Mouse (Mus musculus): Measurements from ENCODE around the gene Supt5. TPM values are rescaled to one million over a fixed set of nuclear protein-coding genes. Genes with fewer than 3 reads are reported as not detected.

The Supt5 gene
- total RNA-seq, 2 experiments from 2014 or later: 53.4 to 60.9 TPM

DNA sequence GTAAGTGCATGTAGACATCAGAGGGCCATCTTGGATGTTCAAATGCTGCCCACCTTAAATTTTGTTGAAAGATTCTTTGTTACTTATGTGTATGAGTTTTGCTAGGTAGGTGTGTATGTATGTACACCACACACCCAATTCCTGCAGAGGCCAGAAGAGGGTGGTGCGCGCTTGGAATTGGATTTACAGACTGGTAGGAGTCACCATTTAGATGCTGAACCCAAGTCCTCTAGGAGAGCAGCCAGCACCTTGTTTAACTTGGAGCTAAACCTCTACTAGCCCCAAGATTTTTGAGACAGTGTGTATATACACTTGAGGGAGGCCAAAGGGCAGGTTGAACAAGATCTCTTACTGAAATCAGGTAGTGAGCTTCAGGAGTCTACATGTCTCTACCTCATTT, 14.7 kb upstream of the Supt5 start:
- DNase-seq: no peak

DNA sequence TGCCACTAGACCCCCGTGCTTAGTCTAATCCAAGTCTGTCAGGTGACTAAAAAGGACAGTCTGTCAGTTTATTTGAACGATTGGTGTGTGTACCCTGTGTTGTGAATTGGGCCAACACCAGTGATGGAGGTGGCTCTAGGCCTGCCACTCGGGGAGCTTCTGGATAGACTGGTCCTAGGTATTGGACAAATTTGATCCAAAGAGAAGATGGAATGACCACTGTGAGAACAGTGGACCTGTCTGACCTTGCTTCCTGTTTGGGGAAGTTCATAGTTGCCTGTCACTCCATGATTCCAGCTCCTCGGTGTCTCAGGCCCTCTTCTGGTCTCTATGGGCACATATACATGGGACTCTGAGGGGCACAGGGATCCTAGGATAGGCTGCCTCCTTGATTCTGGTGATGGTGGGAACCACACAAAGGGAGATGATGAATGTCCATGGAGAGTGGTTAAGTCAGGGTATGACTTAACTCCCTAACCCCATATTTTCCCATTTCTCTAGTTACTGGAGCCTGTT, 13.2 kb upstream of the Supt5 start:
- no peak for DNase-seq

DNA sequence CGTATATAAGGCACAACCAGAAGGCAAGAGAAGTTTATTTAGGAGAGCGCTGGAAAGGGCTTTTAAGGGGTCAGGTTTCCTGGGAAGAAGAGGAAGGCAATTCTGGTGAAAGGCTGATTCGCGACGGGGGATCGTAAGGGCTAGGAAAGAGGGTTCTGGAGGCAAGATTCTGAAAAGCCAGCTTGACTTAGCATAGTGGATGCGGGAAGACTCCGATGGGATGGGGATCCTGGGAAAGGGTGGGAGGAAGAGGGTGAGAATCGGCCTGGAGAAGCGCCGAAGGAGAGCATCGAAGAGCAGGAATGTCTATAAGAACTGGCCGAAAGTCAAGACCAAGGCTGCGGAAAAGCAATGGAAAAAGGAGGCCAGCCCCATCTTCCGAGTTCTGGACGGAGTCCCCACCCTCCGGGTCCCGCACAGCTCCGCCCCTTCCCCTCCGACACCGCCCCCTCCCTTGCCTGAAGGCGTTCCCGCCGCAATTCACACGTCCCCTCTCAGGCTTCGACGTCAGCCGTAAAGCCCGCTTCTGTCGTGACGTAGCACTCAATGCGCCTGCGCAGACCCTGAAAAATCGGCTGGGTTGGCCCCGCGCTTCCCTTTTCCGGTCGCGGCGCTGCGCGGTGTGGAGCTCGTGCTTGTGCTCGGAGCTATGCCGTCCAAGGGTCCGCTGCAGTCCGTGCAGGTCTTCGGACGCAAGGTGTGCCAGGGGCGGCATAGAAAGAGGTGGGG, 11.8 kb upstream of the Supt5 start, which contains the start of gene Rps16:
Gene Rps16, plus strand, starts transcription at position 498 of the 729 bp plus-strand sequence.
- peak; percentile 98 to 99 for DNase-seq

DNA sequence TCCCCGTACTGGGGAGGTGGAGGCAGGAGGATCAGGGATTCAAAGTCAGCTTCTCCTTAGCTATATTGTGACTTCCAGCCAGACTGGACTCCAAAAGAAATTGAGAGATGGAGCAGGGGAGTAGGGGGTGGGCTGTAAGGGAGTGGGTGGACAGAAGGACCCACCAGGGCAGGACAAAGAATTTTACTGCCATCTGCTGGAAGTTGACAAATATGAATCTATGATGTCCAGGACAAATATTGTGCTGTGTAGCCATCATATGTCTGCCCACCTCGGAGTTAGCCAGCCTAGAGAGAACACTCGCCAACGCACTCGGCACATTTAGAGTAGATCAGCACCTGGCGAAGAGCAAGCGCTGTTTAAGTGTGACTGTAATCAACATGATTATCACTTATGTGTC, 10.1 kb upstream of the Supt5 start:
- no peak for DNase-seq

DNA sequence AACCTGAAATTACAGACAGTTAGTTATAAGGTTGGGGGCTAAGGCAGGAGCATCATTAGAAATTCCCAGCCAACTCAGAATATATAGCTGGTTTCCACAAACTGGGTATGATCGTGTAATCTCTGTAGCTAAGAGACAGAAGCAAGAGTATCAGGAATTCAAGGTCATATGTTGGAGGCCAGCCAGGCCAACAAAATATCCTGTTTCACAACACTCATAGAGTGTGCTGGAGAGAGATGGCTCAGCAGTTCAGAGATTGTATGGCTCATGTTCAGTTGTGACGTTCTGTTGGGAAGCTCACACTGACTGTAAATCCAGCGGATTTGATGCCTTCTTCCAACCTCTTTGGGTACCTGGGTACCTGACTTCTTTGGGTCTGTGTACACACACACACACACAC, 9.2 kb upstream of the Supt5 start:
- no peak for DNase-seq

DNA sequence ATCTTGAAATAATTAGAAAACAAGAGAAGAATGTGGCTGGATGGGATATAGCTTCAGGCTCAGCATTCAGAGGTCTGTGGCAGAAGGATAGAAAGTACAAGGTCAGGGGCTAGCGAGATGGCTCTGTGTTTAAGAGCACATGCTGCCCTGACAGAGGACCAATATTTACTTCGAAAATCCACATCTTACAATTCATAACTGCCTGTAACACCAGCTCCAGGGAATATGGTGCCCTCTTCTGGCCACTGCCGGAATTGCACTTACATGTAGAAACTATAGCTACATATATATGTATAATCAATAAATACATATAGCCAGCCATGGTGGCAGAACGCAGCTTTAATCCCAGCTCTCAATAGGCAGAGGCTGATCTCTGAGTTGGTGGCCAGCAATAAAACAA, 6.1 kb upstream of the Supt5 start:
- peak in 1 of 2 experiments; percentile 83 for DNase-seq

DNA sequence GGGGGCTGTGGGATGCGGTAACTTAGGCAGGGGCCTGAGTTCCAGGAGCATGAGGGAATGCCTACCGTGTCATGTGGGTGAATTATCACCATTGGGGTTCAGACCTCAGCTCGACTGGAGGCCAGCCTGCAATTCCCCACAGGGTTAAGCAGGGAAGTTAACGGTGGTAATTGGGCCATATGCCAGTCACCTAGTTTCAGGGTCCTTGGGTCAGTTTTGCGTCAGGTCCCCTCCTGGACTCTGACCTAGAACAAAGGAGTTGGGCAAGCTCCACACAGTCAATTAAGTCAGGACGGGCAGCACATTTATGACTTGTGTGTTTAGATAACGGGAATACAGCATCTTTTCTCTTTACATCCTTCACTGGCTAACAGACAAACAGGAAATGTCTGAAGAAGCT, 2.8 kb upstream of the Supt5 start:
- no peak for DNase-seq

DNA sequence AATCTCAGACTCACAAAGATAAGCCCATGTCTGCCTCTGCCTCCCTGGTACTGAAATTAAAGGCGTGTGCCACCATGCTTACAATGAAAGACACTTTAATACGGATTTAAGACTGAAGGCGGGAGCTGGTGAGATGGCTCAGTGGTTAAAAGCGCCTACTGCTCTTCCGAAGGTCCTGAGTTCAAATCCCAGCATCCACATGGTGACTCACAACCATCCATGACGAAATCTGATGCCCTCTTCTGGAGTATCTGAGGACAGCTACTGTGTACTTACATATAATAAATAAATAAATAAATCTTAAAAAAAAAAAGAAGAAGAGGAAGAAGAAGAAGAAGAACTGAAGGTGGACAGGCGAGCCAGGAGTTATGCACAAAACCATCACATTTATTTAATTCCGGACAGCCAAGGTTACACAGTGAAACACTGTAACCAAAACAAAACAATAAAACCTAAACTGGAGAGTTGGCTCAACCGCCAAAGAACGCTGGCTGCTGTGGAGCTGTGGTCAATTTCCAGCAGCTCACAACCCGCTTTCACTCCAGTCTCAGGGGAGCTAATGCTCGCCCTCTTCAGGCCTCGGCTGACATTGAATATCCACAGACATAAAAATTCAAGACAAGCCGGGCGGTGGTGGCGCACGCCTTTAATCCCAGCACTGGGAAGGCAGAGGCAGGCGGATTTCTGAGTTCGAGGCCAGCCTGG, 819 bp upstream of the Supt5 start:
- DNase-seq: peak; percentile 77 to 79

DNA sequence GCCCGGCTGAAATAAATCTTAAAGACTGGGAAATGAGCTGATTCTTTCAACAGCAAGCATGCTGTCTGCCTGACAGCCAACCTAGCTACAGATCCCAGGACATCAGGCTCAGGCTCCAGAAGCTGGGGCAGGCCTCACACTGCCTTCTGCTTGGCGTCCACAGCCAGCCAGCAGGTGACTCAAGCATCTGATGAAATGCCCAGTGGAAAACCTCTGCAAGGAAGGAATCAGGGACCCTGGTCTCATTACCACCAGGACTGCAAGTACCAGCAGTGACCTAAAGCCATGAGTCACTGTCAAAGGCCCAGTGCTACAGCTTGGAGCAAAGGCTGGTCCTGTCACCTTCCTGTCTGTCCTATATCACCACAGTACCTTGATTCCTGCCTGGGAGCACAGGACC, 3.1 kb downstream of the Supt5 start:
- no peak for DNase-seq

DNA sequence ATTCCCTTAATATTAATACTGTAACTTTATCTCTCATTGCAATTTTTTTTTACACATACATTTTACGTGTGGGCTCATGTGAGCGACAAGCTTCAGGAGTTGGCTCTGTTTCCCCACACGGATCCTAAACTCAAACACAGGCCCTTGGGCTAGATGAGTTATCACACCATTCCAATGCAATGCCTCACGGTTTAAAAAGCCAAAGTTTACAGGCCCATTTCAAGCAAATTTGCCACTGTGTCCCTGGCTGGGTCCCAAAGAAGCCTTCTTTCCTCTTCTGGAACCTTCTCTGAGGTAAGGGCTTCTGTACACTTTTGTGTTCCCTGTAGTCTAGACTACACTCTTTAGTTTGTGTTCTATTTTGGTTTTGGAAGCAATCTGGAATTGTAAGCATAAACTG, 4.0 kb downstream of the Supt5 start:
- no peak for DNase-seq

DNA sequence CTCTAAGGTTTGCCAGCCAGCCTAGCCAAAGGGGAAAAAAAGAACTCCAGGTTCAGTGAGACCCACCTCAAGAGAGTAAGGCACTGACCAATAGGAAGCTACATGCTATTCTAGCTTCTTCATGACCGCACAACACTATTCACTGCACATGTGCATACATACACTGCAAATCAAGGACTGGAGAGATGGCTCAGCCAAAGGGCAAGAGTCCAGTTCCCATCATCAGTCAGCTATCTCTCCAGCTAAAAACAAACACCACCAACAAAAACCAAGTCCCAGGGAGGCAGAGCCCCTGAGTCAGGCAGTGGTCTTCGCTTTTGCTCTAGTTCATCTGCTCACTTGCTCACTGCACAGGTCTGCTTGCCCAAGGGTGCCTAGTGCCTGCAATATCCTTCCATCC, 10.3 kb downstream of the Supt5 start:
- no peak for DNase-seq

DNA sequence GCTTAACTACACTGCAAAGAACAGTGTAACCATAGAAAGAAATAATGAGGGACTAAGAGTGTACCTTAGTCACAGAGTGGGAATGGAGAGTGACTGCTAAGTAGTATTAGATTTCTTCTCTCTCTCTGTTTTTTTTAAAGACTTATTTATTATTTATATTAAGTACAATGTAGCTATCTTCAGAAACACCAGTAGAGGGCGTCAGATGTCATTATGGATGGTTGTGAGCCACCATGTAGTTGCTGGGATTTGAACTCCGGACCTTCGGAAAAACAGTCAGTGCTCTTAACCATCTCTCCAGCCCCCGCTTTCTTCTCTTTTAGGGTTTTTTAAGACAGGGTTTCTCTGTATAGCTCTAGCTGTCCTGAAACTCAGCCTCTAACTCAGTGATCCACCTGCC, 12.1 kb downstream of the Supt5 start:
- no peak for DNase-seq

DNA sequence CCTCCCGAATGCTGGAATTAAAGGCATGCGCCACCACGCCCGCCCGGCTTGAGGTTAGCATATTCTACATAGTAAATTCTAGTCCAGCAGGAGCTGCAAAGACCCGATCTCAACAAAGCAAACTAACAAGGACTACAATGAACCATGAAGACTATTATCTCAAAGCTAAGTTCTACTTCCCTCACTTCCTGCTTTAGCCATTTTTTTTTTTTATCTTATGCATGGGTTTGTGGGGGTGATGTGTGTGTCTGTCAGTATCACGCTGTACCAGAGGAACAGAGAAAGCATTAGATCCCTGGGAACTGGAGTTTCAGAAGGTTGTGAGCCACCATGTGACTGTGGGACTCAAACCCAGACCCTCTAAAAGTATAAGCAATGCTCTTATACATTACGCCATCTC, 13.3 kb downstream of the Supt5 start:
- no peak for DNase-seq

DNA sequence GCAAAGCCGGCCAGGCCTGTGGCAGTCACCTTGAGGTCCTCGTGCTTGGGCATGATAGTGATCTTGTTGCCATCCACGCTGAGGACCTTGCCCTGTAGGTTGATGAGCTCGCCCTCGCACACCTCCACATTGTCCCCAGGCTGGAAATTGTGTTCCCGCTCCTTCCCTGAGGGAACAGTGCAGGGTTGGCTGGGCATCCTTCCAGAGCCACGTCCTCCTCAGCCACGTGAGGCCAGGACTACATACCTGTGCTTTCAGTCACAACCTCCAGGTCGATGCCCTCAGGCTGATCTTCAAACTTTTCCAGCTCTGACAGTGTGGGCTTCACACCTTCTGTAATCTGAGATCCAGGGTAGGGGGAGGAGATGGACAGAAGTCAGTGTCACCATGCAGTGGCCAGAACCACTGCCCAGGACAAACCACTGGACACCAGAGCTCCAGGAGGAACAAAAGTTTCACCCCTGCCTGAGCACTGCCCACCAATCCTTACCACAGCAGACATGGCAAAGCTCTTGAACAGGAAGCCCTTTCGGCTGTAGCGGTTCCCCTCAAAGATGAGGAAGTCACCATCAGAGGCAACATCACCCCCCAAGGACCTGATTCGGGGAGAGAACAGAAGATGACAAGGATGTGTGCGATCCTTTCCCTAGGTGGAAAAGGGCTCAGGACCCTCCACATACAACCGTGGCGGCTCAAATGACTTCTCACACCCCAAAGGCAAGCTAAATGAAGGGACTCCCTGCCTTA, 16.4 kb downstream of the Supt5 start:
- DNase-seq: no peak

DNA sequence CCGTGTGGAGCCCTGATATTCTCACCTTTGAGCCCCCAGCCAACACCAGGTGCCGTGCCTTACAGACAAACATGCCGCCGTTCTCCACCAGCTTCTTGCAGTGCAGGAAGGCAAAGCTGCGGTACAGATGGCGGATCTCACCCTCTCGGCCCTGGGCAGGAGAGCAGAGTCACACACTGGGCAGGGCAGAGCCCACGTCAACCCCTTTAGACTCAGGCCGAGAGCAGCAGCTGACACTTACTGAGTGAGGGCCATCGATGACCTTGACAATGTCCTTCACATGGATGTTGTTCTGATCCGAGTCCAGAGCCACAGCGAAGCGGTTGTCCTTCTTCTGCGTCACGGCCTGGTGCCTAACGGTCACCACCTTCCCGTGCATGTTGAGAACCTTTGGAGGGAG, 19.8 kb downstream of the Supt5 start:
- no peak for DNase-seq

DNA sequence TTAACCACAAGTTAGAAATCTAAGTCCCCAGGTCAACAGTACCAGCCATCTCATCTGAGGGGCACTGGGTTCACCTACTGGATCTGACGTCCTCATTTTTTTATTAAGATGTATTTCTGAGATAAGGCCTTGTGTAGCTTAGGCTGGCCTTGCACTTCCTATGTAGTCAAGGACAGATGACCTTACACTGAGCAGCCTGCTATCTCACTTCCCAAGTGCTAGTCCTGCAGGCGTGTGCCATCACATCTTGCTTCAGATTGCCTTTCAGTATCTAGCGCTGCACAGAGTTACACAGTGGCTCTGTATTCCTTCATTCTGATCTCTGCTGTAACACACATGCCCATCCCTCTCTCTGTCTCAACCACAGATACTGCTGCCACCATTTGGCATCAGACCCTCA, 20.5 kb downstream of the Supt5 start:
- DNase-seq: no peak

DNA sequence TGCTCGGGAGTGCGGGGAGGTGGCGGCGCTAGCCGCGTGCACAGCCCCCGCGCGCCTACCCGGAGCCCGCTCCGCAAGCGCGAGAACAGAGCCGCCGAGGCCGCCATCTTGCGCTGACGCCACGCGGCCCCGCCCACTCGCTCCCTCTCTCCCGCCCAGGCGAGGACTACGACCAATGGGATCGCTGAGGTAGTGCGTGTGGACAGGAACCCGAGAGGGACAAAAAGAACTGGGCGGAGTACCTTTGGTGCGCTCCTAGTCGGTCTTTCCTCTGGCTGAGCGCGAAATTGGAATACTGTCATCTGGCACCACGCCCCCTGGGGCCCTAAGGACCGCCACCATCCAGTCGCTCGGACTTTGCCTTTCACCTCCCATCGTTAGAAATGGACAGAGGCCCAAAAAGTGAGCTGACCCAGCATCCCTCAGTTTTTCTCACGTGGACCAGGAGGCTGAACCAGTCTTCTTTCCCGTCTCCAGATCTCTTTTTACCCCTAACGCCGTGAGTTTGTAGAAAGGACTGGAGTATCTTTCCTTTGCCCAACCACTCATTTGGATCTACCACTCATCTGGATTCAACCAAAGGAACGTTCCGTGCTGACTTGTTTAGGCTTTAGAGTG, 26.5 kb downstream of the Supt5 start, which contains the start of gene Timm50:
Gene Timm50, minus strand, starts transcription at position 147 of the 618 bp plus-strand sequence.
- DNase-seq: peak; percentile 98 to 99

DNA sequence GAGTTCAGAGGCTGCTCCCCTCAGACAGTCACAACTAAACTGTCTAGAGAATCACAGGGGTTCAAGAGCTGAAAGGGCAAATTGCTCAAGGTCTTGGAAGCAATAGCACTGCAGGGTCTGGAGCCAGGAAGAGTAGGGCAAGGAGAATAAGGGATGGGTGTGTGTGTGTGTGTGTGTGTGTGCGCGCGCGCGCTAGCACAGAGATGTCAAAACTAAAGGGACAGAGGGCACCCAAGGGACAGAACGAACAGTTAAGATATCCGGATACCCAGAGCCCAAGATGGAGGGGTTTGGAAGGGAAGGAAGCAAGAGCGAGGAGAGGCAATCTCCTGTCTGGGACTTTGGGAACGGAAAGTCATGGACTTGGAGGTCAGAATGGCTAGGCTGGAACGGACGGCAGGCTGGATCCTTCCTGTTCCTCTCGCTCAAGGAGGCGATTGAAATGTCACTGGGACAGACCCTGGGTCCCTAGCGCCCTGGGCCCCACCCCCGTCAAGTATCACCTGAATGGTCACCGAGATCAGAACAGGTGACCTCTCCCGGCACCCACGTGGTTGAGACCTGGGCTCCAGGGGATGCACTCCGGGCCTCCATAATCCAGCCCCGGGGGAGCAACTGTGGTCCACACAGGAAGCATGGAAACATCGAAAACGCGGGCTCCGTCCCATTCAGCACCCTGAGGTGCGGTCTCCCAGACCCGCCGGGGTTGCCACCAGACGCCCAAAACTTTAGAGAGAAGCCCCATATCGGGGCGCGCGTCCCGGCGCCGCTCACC, 27.2 kb downstream of the Supt5 start:
- DNase-seq: peak in 1 of 2 experiments; percentile 15

DNA sequence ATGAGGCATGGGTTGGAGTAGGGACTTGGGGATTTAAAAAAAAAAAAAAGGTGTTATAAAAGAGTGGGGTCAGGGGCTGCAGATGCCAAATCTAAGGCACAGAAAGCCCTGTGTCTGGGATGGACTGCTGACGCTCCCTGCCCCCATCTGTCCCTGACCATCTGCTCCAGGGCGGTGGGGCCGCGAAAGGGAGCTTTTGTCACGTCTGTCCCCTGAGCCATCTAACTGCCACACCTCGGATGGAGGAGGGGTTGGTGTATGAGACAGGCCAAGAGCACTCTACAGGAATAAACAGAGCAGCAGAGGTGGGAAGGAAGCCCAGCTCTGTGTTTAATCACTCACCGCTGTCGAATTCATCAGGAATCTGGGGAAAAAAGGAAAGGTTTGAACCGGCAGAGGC, 28.8 kb downstream of the Supt5 start:
- no peak for DNase-seq

DNA sequence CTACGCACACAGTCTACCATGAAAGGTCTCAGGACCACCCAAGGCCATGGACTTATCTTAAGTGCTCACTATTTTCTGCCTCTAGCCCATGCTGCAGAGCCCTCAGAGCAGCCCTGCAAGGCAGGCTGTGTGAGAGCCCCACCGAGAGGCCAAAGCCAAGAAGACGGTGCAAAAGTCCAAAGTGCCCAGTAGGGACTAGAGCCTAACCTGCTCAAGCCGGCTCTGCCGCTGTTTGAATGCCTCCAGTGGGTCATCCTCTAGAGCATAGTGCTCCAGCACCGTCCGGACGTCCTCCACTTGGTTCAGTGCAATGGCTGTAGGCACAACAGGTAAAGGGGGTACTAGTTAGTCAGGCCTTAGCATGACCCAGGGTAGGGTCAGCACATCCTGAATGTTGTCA, 32.3 kb downstream of the Supt5 start:
- no peak for DNase-seq

DNA sequence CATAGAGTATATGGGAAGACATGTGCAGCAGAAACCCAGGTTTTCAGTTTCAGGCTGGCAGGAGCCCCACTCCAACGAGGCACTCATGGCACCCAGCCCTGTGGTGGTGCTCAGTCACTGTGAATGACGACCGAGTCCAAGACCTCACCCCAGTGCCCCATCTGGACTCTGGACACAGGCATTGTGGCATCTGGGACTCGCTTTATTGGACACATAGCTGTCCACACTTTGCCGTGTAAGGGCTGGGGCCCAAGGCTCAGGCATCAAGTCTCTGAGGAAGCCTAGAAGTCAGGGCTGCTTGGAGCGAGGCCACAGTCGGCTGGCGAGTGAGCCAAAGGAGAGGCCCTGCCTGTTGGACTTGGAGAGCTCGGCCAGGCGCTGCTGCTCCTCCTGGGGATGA, 32.9 kb downstream of the Supt5 start:
- DNase-seq: no peak
